Mouse (Mus musculus): ENCODE data around the gene Hcrtr2. TPM values are rescaled to one million over a fixed set of nuclear protein-coding genes. Genes with fewer than 3 reads are reported as not detected.

The Hcrtr2 gene
- total and polyA plus RNA-seq, 2 experiments from 2014 or later = 4.5 to 8.2 TPM

GRCm38 (mm10) chr9:76291384-76291783 lies 32.3 kb downstream of the Hcrtr2 start:
- Histone ChIP-seq H3K27me3 (ENCODE audit: insufficient read depth, low read length) (no peaks in the 10 kb centered on the region), H3K4me1 (ENCODE audit: insufficient read depth) (no peaks in the 10 kb centered on the region), H3K9ac (no peak overlapping the region), H3K36me3 (ENCODE audit: insufficient read depth) (no peaks in the 10 kb centered on the region), H3K4me2 (ENCODE audit: low read depth) (no peak overlapping the region), H3K27ac (ENCODE audit: low read depth, low read length) (no peak overlapping the region), H3K9me3 (ENCODE audit: low read length) (no peaks in the 10 kb centered on the region), H3K4me3 (ENCODE audit: low read depth, low read length) (no peak overlapping the region)
- ATAC-seq (no peak), DNase-seq (no peak)
- no peak for TF ChIP-seq CTCF (IDR thresholded peaks at IDR 0.05; ENCODE audit: low read depth)
- WGBS = 79% methylated on average over 5 of the region's 5 CpGs

- Histone ChIP-seq H3K36me3 (ENCODE audit: insufficient read depth) (no peaks in the 10 kb centered on the region), H3K27ac (ENCODE audit: low read depth, low read length) (no peak overlapping the region), H3K4me3 (ENCODE audit: low read depth, low read length) (no peak overlapping the region), H3K4me2 (ENCODE audit: low read depth) (no peak overlapping the region), H3K9ac (no peak overlapping the region), H3K27me3 (ENCODE audit: insufficient read depth, low read length) (no peaks in the 10 kb centered on the region), H3K4me1 (ENCODE audit: insufficient read depth) (no peaks in the 10 kb centered on the region), H3K9me3 (ENCODE audit: low read length) (no peaks in the 10 kb centered on the region)
- TF ChIP-seq CTCF (IDR thresholded peaks at IDR 0.05; ENCODE audit: low read depth) = peak; percentile 79
- ATAC-seq (peak; percentile 50; the same call in 1 of the 2 replicates), DNase-seq (peak; percentile 64)
These were observed 52.8 kb downstream of the Hcrtr2 start for GRCm38 (mm10) chr9:76270886-76271285.

DNA sequence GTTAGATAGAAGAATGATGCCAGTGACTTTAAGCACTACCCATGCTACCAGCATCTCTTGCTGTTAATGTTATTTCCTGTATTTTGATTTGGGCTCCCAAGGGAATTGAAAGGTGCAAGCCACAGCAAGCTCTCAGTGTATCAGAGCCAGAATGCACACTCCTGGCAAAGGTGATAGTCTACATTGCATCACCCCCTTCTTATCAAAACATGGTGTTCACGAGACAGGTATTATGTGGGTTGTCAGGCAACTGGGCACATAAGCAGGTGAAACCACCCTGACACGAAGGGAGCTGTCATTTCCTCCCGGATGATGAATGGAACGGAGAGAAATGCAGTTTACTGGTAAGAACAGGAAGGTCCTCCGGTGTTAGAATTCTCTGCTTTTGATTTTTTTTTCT lies 65.9 kb downstream of the Hcrtr2 start:
- Histone ChIP-seq H3K27me3 (ENCODE audit: insufficient read depth, low read length) (no peaks in the 10 kb centered on the region), H3K36me3 (ENCODE audit: insufficient read depth) (no peaks in the 10 kb centered on the region), H3K4me2 (ENCODE audit: low read depth) (no peak overlapping the region), H3K4me3 (ENCODE audit: low read depth, low read length) (no peak overlapping the region), H3K27ac (ENCODE audit: low read depth, low read length) (no peak overlapping the region), H3K9ac (no peak overlapping the region), H3K9me3 (ENCODE audit: low read length) (no peaks in the 10 kb centered on the region), H3K4me1 (ENCODE audit: insufficient read depth) (no peaks in the 10 kb centered on the region)
- ATAC-seq (no peak), DNase-seq (no peak)
- WGBS = 88% methylated on average over 5 of the region's 5 CpGs
- TF ChIP-seq CTCF (IDR thresholded peaks at IDR 0.05; ENCODE audit: low read depth) = no peak

DNA sequence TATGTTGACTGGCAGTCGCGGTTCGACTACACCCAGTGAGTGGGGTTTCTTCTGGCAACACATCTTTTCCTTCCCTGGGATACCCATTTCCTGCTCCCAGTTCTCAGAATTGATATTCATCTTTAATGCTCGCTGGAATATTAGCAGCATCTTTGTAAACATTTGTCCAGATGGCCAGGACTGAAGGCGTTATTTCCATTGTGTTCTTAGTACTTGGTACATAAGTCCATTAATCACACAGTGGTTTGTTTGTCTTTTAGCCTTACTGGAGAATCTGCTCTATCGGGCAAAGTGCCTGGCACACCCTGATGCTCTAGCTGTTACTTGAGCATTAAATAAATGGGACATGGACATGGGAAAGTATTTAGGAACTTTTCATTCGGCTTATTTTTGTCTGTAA lies 71.1 kb downstream of the Hcrtr2 start:
- H3K4me3 ChIP-seq (ENCODE audit: low read depth, low read length) = no peak overlapping the region
- DNase-seq (no peak), ATAC-seq (no peak)
- no peak for TF ChIP-seq CTCF (IDR thresholded peaks at IDR 0.05; ENCODE audit: low read depth)
- H3K36me3 ChIP-seq (ENCODE audit: insufficient read depth) = no peaks in the 10 kb centered on the region
- H3K4me2 ChIP-seq (ENCODE audit: low read depth) = no peak overlapping the region
- H3K9ac ChIP-seq = no peak overlapping the region
- H3K27me3 ChIP-seq (ENCODE audit: insufficient read depth, low read length) = no peaks in the 10 kb centered on the region
- H3K27ac ChIP-seq (ENCODE audit: low read depth, low read length) = no peak overlapping the region
- no peaks in the 10 kb centered on the region for H3K4me1 ChIP-seq (ENCODE audit: insufficient read depth)
- WGBS = 85% methylated on average over 7 of the region's 7 CpGs
- no peaks in the 10 kb centered on the region for H3K9me3 ChIP-seq (ENCODE audit: low read length)

DNA sequence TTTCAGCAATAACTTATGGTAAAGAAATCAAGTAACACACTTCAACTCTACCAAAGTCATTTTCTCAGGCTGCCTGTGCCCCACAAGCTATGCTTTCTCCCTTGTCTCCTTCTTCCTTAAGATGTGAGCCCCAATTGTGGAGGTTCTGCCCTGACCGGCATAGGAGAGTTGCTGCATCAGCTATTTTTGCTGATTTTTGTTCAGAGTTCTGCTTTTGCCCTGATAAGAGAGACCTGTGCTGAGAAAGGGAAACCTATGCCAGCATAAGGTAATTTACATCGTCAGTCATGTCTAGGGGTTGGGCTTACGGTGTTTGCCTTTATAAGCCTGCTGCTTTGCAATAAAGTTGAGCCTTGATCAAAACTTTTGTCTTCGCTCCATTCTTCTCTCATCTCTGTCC lies 71.5 kb downstream of the Hcrtr2 start:
- WGBS = 93% methylated on average over 4 of the region's 4 CpGs
- no peak for DNase-seq
- no peak overlapping the region for H3K4me2 ChIP-seq (ENCODE audit: low read depth)
- TF ChIP-seq CTCF (IDR thresholded peaks at IDR 0.05; ENCODE audit: low read depth) = no peak
- no peaks in the 10 kb centered on the region for H3K27me3 ChIP-seq (ENCODE audit: insufficient read depth, low read length)
- H3K9me3 ChIP-seq (ENCODE audit: low read length) = no peaks in the 10 kb centered on the region
- H3K9ac ChIP-seq = no peak overlapping the region
- no peak overlapping the region for H3K27ac ChIP-seq (ENCODE audit: low read depth, low read length)
- H3K36me3 ChIP-seq (ENCODE audit: insufficient read depth) = no peaks in the 10 kb centered on the region
- no peak for ATAC-seq
- no peak overlapping the region for H3K4me3 ChIP-seq (ENCODE audit: low read depth, low read length)
- H3K4me1 ChIP-seq (ENCODE audit: insufficient read depth) = no peaks in the 10 kb centered on the region

GRCm38 (mm10) chr9:76242322-76242721 lies 81.3 kb downstream of the Hcrtr2 start:
- H3K36me3 ChIP-seq (ENCODE audit: insufficient read depth) = no peaks in the 10 kb centered on the region
- H3K4me3 ChIP-seq (ENCODE audit: low read depth, low read length) = no peak overlapping the region
- ATAC-seq = no peak
- no peak overlapping the region for H3K27ac ChIP-seq (ENCODE audit: low read depth, low read length)
- no peak overlapping the region for H3K4me2 ChIP-seq (ENCODE audit: low read depth)
- H3K4me1 ChIP-seq (ENCODE audit: insufficient read depth) = no peaks in the 10 kb centered on the region
- 72% methylated on average over 1 of the region's 1 CpGs for WGBS
- no peak for TF ChIP-seq CTCF (IDR thresholded peaks at IDR 0.05; ENCODE audit: low read depth)
- no peaks in the 10 kb centered on the region for H3K27me3 ChIP-seq (ENCODE audit: insufficient read depth, low read length)
- no peak for DNase-seq
- H3K9me3 ChIP-seq (ENCODE audit: low read length) = no peaks in the 10 kb centered on the region
- no peak overlapping the region for H3K9ac ChIP-seq

GRCm38 (mm10) chr9:76237946-76238345 lies 85.7 kb downstream of the Hcrtr2 start:
- ATAC-seq (no peak), DNase-seq (no peak)
- Histone ChIP-seq H3K27ac (ENCODE audit: low read depth, low read length) (no peak overlapping the region), H3K36me3 (ENCODE audit: insufficient read depth) (no peaks in the 10 kb centered on the region), H3K9me3 (ENCODE audit: low read length) (no peaks in the 10 kb centered on the region), H3K27me3 (ENCODE audit: insufficient read depth, low read length) (no peaks in the 10 kb centered on the region), H3K9ac (no peak overlapping the region), H3K4me2 (ENCODE audit: low read depth) (no peak overlapping the region), H3K4me1 (ENCODE audit: insufficient read depth) (no peaks in the 10 kb centered on the region), H3K4me3 (ENCODE audit: low read depth, low read length) (no peak overlapping the region)
- 88% methylated on average over 5 of the region's 5 CpGs for WGBS
- TF ChIP-seq CTCF (IDR thresholded peaks at IDR 0.05; ENCODE audit: low read depth) = no peak

- 0 out of 2 replicates have a peak overlapping the region, but pooled peaks have one; percentile 13 for H3K4me2 ChIP-seq (ENCODE audit: low read depth)
- H3K36me3 ChIP-seq (ENCODE audit: insufficient read depth) = no peaks in the 10 kb centered on the region
- 58% methylated on average over 12 of the region's 12 CpGs for WGBS
- TF ChIP-seq CTCF (IDR thresholded peaks at IDR 0.05; ENCODE audit: low read depth) = no peak
- DNase-seq = no peak
- 0 out of 2 replicates have a peak overlapping the region, but pooled peaks have one; percentile 4 for H3K9ac ChIP-seq
- H3K4me1 ChIP-seq (ENCODE audit: insufficient read depth) = no peaks in the 10 kb centered on the region
- ATAC-seq = no peak
- H3K9me3 ChIP-seq (ENCODE audit: low read length) = no peaks in the 10 kb centered on the region
- H3K27me3 ChIP-seq (ENCODE audit: insufficient read depth, low read length) = no peaks in the 10 kb centered on the region
- no peak overlapping the region for H3K27ac ChIP-seq (ENCODE audit: low read depth, low read length)
- no peak overlapping the region for H3K4me3 ChIP-seq (ENCODE audit: low read depth, low read length)
These were observed 86.4 kb downstream of the Hcrtr2 start for GRCm38 (mm10) chr9:76237243-76237642.
